Mouse (Mus musculus) cerebellum, adult 2 months (tissue): ENCODE measurements at regions not wholly inside any gene's neighbourhood (a gene's known extent, or its start where the extent isn't known, plus 50 kb on each side); places are given as distances from the start of the nearest gene placed in this dataset.
"Not testable (repeated sequence)": the region's sequence is repeated elsewhere in the genome, so short reads cannot be mapped to it uniquely, and the experiment has no call there.

Source experiments
- DNase-seq, 2 experiments: peaks; one replicate each; pipeline ENCODE4 v3.0.0; 2021
- H3K27ac ChIP-seq: fragments of 200-500 bp; 2 replicates; pipeline ENCODE4 v1.5.1; 2012; ENCODE audit warnings: low read length, control low read depth, inconsistent platforms; ENCODE audit not compliant: insufficient read depth
- H3K27me3 ChIP-seq: fragments of 200-500 bp; 2 replicates; pipeline ENCODE4 v1.6.1; 2012; ENCODE audit warnings: inconsistent platforms, mild to moderate bottlenecking, low read length, moderate library complexity; ENCODE audit not compliant: control insufficient read depth, insufficient read depth
- H3K4me1 ChIP-seq: fragments of 200-500 bp; 2 replicates; pipeline ENCODE4 v1.6.1; 2011; ENCODE audit warnings: low read length; ENCODE audit not compliant: control insufficient read depth, insufficient read depth
- H3K4me3 ChIP-seq: fragments of 200-500 bp; replicated peaks from 2 replicates; pipeline ENCODE3; 2011; ENCODE audit warnings: mild to moderate bottlenecking, low read depth, low read length, control low read depth; ENCODE audit not compliant: insufficient read depth
- CTCF ChIP-seq: fragments of 200-500 bp; IDR thresholded peaks from 2 replicates; pipeline ENCODE4 v1.5.1; 2011; ENCODE audit warnings: low read depth, mild to moderate bottlenecking, control low read depth, low read length, moderate library complexity, borderline replicate concordance; ENCODE audit not compliant: insufficient read depth
- POLR2A ChIP-seq: fragments of 200-500 bp; IDR thresholded peaks from 2 replicates; pipeline ENCODE4 v1.6.1; 2011; ENCODE audit warnings: low read length, control low read depth, borderline replicate concordance; ENCODE audit not compliant: insufficient read depth
- WGBS: fragments of 180-500 bp; shearing (Covaris S2); methylation state at CpG from one replicate; pipeline ENCODE4 v1.1.7; 2018; 5-methylcytosine and 5-hydroxymethylcytosine counted together

DNA sequence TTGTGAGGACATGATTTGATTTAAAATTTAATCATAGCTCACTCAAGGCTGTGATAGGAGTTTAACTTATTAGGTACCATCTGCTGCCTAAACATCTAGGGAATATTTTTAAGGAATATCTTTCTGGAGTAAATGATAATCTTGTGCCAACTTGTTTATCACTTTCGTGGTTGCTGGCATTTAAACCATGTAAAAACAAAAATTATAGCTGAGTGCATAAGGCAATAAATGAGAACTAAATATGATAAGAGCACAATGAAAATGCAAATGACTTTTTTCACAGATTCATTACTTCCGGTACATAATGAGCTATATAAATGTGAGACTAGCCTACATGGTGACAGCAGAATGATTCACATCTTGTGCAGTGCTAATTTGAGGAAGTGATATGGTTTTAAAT is 221.8 kb upstream of the Tmprss15 start:
- Histone ChIP-seq H3K4me3 (no peak overlapping the region), H3K4me1 (no peaks in the 10 kb centered on the region), H3K27ac (no peak overlapping the region), H3K27me3 (no peaks in the 10 kb centered on the region)
- 68% methylated on average over 2 of the region's 2 CpGs for whole genome bisulfite sequencing
- DNase-seq, result no peak
- TF ChIP-seq CTCF, result no peak
- TF ChIP-seq POLR2A, result no peak

- DNase-seq, result no peak
Observed at GRCm38 (mm10) chr16:79308541-79308940, 217.6 kb upstream of the Tmprss15 start.

GRCm38 (mm10) chr16:79296621-79297020 is 205.7 kb upstream of the Tmprss15 start:
- H3K4me1 ChIP-seq, H3K27ac ChIP-seq, DNase-seq, H3K27me3 ChIP-seq, H3K4me3 ChIP-seq: not testable (repeated sequence)

More at GRCm38 (mm10) chr16:79308541-79308940, 217.6 kb upstream of the Tmprss15 start:
- no peaks in the 10 kb centered on the region for H3K4me1 ChIP-seq
- TF ChIP-seq POLR2A (no peak), CTCF (no peak)
- H3K4me3 ChIP-seq, result no peak overlapping the region
- no peaks in the 10 kb centered on the region for H3K27me3 ChIP-seq
- 94% methylated on average over 1 of the region's 1 CpGs for WGBS
- no peak overlapping the region for H3K27ac ChIP-seq

GRCm38 (mm10) chr16:79279006-79279405 is 188.1 kb upstream of the Tmprss15 start:
- Histone ChIP-seq H3K4me1 (no peaks in the 10 kb centered on the region), H3K4me3 (no peak overlapping the region), H3K27ac (no peak overlapping the region), H3K27me3 (no peaks in the 10 kb centered on the region)
- TF ChIP-seq CTCF, result no peak
- TF ChIP-seq POLR2A, result no peak
- DNase-seq, result no peak
- WGBS, result 62% methylated on average over 2 of the region's 2 CpGs

DNA sequence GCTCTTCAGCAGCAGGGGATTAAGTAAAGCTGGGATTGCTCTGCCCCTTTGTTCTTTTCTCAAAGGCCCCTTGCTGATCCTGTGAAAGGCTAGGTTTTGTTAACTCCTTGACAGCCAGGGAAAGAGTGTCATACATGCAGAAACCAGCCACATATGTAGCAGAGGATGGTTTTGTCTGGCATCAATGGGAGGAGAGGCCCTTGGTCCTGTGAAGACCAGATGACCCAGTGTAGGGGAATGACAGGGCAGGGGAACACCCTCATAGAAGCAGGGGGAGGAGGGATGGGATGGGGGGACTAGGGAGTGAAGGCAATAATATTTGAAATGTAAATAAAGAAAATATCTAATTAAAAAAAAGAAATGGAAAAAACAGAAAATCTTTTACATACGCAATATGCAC is 165.6 kb upstream of the Tmprss15 start:
- no peak for DNase-seq
- Histone ChIP-seq H3K27me3 (no peaks in the 10 kb centered on the region), H3K4me3 (no peak overlapping the region), H3K27ac (no peak overlapping the region), H3K4me1 (no peaks in the 10 kb centered on the region)
- 97% methylated on average over 1 of the region's 1 CpGs for WGBS
- TF ChIP-seq CTCF, result no peak
- no peak for TF ChIP-seq POLR2A

- TF ChIP-seq CTCF, result no peak
- no peak for TF ChIP-seq POLR2A
- Histone ChIP-seq H3K27ac (no peak overlapping the region), H3K4me3 (no peak overlapping the region), H3K4me1 (no peaks in the 10 kb centered on the region), H3K27me3 (no peaks in the 10 kb centered on the region)
- no peak for DNase-seq
- 40% methylated on average over 2 of the region's 2 CpGs for WGBS
Observed at GRCm38 (mm10) chr16:79256084-79256483, 165.2 kb upstream of the Tmprss15 start.

DNA sequence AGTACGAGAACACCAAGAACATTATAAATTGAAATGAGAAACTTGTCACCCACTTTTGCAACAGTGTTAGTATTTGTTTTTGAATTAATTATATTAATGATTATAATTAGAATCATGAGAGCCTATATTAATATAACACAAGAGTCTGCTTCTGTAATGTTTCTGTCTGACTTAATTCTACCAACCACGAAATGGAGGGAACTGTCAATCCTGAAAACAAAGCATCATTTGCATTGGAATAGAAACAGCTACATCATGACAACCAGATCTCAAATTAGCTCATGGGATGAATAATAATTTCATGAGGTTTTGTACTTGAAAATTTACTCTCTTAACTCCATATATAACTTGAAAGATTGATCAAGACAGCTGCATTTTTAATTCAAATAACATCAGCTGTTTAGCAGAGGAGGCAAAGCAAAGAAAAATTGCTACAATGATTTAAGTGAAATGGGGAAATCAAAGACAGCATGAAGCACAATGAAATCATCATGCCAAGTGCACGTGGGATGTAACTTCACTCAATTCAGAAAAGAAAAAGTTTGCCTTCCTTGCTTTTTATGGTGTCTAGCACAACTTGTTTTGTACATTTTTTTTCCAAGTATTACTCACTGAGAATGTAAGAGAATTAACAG is 150.1 kb upstream of the Tmprss15 start:
- Histone ChIP-seq H3K27ac (no peak overlapping the region), H3K27me3 (no peaks in the 10 kb centered on the region), H3K4me1 (no peaks in the 10 kb centered on the region), H3K4me3 (no peak overlapping the region)
- TF ChIP-seq POLR2A (no peak), CTCF (no peak)
- WGBS, result 46% methylated on average over 3 of the region's 3 CpGs
- DNase-seq, result no peak

DNA sequence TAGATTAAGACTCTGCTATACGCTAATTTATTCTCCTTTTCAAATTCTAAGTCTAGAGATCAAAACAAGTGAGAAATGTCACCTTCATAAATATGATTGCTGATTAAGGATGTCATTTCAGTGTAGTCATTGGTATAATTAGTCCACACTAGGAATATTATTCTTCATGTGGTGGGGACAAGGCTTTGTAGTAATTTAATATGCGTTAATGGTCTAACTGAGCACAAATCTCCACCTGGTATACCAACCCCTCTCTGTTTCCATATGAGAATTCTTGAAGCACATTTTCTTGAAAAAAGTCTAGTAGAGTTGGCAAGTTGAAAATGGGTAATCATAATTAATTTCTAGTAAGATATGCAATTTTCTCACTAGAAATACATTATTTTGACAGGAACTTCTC is 149.3 kb upstream of the Tmprss15 start:
- WGBS, result 85% methylated on average over 2 of the region's 2 CpGs
- no peak overlapping the region for H3K4me3 ChIP-seq
- TF ChIP-seq CTCF (no peak), POLR2A (no peak)
- no peak overlapping the region for H3K27ac ChIP-seq
- no peaks in the 10 kb centered on the region for H3K27me3 ChIP-seq
- H3K4me1 ChIP-seq, result no peaks in the 10 kb centered on the region
- DNase-seq, result no peak
